Mouse (Mus musculus) adrenal gland, adult 8-10 months (tissue): ENCODE results near the gene D16Ertd472e. TPM values are rescaled to one million over a fixed set of nuclear protein-coding genes. Genes with fewer than 3 reads are reported as not detected.

Experiments used
- total RNA-seq, 4 experiments: library from RNA; stranded (reverse); gene quantifications; 2 replicates each; pipeline ENCODE4 v1.2.4; 2022

Gene D16Ertd472e
- total RNA-seq, 4 experiments from 2014 or later = 22.2 to 58.2 (median 30.5) TPM

Other genes with a start within 250 kb of the D16Ertd472e start
- 10 to 100 TPM; 18.3 to 41.4 (median 24.1) TPM for gene Btg3, start 199.5 kb downstream of the D16Ertd472e start, total RNA-seq